Mouse (Mus musculus): ENCODE data around the gene Borcs7. TPM values are rescaled to one million over a fixed set of nuclear protein-coding genes. Genes with fewer than 3 reads are reported as not detected.

Gene Borcs7
- polyA plus RNA-seq, 1 experiment from 2014 or later = 14.4 TPM

DNA sequence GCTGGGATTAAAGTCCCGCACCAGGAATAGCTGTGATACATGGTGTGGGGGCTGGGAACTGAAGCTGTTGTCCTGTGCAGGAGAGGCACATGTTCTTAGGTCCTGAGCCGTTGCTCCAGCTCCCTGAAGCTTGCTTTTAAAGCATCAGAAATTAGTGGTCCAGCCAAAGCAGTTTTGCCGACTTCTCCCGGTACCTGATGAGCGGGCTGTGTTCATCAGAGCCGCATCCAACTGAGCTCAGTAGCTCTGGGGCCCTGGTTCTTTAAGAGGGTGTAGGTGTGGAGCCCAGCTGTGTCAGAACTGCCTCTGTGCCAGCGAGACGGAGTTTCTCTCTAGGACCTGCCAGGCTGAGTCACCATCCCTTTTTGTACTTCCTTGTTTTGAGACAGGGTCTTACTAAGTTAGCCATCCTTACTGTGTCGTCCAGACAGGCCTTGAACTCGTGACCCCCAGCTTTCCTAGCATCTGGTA is 9.3 kb downstream of the Borcs7 start:
- Histone ChIP-seq H3K4me2 (replicated peaks) (no peak overlapping the region), H3K9ac (replicated peaks) (no peak overlapping the region), H3K9me3 (no peaks in the 10 kb centered on the region), H3K4me1 (no peaks in the 10 kb centered on the region), H3K27ac (replicated peaks) (no peak overlapping the region), H3K36me3 (no peaks in the 10 kb centered on the region), H3K4me3 (no peak overlapping the region), H3K27me3 (no peaks in the 10 kb centered on the region)
- ATAC-seq (replicated peaks) = no peak
- 84% methylated on average over 10 of the region's 10 CpGs for WGBS

DNA sequence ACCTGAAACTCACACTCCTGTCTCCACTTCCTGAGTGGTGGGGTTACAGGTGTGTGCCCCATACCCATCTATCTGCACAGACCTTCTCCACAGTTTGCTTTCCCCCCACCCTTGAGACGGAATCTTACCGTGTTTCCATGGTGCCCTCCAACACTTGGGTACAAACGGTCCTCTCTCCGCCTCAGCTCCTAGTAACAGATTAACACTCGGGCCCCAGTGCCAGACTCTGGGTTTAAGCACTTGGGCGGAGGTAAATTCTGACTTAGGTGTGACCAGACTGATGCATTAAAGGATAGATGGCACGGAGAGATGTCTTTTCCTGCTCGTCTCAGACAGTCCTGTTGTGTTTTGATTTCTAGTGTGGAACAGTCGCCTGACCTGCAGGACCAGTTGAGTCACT is 11.4 kb downstream of the Borcs7 start:
- Histone ChIP-seq H3K4me1 (no peaks in the 10 kb centered on the region), H3K9ac (replicated peaks) (no peak overlapping the region), H3K4me2 (replicated peaks) (no peak overlapping the region), H3K36me3 (no peaks in the 10 kb centered on the region), H3K9me3 (no peaks in the 10 kb centered on the region), H3K27me3 (no peaks in the 10 kb centered on the region), H3K27ac (replicated peaks) (no peak overlapping the region), H3K4me3 (no peak overlapping the region)
- WGBS = 92% methylated on average over 9 of the region's 9 CpGs
- ATAC-seq (replicated peaks) = no peak

DNA sequence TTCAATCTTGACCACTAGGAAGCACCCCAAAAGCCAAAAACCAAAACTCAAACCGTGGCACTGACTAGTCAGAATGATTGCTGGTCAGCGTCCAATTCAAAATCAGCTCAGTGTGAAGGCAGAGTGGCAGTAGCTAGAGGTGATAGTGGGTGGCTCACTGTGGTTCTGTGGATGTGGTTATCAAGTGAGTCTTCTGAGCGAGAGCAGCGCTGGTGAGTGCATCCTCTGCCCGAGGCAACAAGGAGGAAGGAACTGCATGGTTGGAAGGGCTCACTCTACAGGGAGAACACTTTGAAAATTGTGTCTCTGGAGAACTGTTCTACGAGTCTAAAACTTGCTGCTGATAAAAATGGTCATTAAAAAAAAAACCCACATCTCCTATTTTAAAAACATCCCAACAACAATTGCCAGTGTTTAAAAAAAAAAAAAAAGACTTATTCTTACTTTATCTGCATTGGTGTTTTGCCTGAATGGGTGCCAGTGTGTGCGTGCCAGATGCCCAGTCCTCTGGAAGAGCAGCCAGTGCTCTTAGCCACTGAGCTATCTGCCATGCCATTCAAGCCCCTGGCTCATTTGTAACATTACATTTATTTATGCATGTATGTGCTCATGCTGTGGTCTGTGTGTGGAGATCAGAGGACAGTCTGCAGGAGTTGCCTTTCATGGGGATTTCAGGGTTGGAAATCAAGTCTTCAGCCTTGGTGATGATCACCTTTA is 16.2 kb downstream of the Borcs7 start:
- H3K36me3 ChIP-seq = no peaks in the 10 kb centered on the region
- peaks cover 10% of the 10 kb centered on the region for H3K4me1 ChIP-seq
- no peak overlapping the region for H3K27ac ChIP-seq (replicated peaks)
- no peak overlapping the region for H3K4me2 ChIP-seq (replicated peaks)
- ATAC-seq (replicated peaks) = no peak
- H3K9ac ChIP-seq (replicated peaks) = no peak overlapping the region
- WGBS = 70% methylated on average over 7 of the region's 7 CpGs
- no peaks in the 10 kb centered on the region for H3K9me3 ChIP-seq
- no peaks in the 10 kb centered on the region for H3K27me3 ChIP-seq
- no peak overlapping the region for H3K4me3 ChIP-seq

DNA sequence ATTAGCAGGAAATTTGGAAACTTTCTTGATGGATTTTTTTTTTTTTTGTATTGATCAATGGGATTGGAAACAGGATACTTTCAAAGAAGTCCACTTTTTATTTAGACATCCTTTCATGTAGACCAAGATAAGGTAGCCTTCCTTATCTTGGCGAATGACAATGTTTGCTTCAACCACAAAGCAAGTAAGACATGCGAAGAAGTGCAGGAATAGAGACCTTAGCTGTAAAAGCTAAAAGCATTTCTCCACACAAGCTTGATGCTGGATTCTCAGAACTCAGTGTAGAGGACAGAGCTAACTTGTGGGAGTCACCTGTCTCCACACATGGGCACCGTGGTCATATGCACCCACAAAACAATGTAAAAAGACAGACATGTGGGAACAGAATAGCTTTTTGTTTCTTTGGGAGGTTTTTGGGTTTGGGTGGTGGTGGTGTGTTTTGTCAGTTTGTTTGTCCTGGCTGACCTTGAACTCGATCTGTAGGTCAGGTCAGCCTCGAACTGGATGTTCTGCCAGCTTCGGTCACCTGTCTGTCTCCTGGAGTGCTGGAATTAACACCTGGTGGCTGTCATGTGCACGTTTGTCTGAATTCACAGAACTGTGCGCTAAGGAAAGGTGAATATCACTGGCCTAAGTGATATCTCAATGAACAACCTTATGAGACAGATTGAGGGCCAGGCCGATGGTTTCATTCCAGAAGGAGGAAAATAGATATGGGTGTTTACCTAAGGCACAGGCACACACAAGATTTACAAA is 17.0 kb downstream of the Borcs7 start:
- WGBS = 80% methylated on average over 9 of the region's 9 CpGs
- Histone ChIP-seq H3K36me3 (no peaks in the 10 kb centered on the region), H3K4me1 (peaks cover 10% of the 10 kb centered on the region), H3K27me3 (no peaks in the 10 kb centered on the region), H3K9me3 (no peaks in the 10 kb centered on the region), H3K4me3 (peak overlapping the region; percentile 40; the same call in 1 of the 2 replicates), H3K9ac (replicated peaks) (no peak overlapping the region), H3K27ac (replicated peaks) (no peak overlapping the region), H3K4me2 (replicated peaks) (no peak overlapping the region)
- ATAC-seq (replicated peaks) = no peak

DNA sequence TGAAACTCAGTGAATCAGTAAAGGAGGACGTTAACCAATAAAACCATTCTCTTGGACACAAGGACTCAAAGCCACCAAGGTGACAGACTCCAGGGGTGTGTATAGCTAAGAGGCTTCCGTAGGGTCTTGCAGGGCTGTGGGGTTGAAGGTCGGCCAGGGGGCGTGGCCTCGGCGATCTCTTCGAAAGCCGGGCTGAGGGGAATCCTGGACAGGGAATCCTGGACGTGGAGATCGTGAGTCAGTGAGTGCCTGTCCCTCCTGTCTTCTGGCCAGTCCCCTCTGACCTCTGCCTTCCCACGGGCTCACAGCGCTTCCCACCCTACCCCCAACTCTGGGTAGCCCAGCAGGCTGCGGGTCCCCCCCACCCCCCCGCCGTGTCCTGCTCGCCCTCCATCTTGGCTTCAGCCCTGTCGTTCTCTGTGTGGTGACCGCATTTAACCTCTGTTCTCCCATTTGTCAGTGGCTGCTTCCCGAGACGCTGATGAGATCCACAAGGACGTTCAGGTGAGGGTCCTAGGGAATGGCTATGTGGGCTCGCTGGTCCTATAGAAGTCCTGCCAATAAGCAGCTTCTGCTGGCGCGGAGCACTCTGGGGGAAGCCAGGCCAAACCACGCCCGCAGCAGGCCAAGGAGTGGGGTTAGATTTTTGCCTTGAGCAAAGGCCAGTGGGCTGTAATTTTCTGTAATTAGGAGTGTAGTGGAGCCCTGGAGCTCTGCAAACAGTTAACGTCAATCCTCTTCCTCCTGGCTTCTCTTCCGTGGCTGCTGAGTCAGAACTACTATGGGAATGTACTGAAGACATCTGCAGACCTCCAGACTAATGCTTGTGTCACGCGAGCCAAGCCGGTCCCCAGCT is 17.8 kb downstream of the Borcs7 start, which contains the start of gene As3mt:
Gene As3mt (plus strand): TSS at position 163 of the 856 bp plus-strand sequence.
- peak within 1 kb of the TSS; percentile 51 for H3K4me2 ChIP-seq (replicated peaks)
- peaks cover 10% of the 10 kb centered on the region for H3K4me1 ChIP-seq
- peak within 1 kb of the TSS; percentile 40 for H3K4me3 ChIP-seq
- no peak for ATAC-seq (replicated peaks)
- no peaks in the 10 kb centered on the region for H3K9me3 ChIP-seq
- no peak within 1 kb of the TSS for H3K27ac ChIP-seq (replicated peaks)
- no peaks in the 10 kb centered on the region for H3K27me3 ChIP-seq
- WGBS = 13% methylated on average over 31 of the region's 31 CpGs
- H3K36me3 ChIP-seq = no peaks in the 10 kb centered on the region
- peak within 1 kb of the TSS; percentile 29; the same call in 1 of the 2 replicates for H3K9ac ChIP-seq (replicated peaks)

DNA sequence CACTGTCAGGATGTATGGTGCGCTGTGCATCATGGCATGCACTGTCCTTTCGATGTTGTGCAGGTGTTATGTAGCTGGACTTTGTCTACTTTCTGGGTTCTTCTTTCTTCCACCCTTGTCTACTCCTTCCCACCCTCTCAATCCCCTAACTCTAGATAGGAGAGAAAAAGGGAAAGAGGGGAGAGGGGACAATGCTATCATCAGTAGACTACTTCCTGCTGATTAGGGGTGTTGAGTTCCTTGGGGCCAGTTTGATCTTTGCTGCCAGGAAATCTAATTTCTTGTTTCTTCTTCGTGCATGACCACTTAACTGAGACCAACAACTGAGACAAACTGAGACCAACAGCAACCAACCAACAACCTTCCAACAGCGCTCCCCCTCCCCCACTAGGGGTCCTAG is 20.9 kb downstream of the Borcs7 start:
- Histone ChIP-seq H3K27ac (replicated peaks) (no peak overlapping the region), H3K36me3 (no peaks in the 10 kb centered on the region), H3K4me1 (peaks cover 10% of the 10 kb centered on the region), H3K9me3 (no peaks in the 10 kb centered on the region), H3K9ac (replicated peaks) (no peak overlapping the region), H3K27me3 (no peaks in the 10 kb centered on the region), H3K4me3 (no peak overlapping the region), H3K4me2 (replicated peaks) (no peak overlapping the region)
- 95% methylated on average over 4 of the region's 4 CpGs for WGBS
- no peak for ATAC-seq (replicated peaks)

DNA sequence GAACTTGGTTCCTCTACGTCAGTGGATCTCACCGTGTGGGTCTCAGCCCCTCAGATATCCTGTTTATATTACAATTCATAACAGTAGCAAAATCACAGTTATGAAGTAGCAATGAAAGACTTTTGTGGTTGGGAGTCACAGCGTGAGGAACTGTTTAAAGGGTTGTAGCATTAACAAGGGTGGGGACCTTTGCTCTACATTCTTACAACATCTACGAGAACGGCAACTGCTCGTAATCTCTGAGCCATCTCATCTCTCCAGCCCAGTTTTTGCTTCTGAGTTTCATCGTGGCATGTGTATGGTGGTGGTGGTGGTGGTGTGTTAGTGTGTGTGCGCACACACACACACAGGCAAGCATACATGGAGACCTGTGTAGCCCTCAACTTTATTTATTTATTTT is 24.5 kb downstream of the Borcs7 start:
- Histone ChIP-seq H3K27me3 (no peaks in the 10 kb centered on the region), H3K36me3 (no peaks in the 10 kb centered on the region), H3K9ac (replicated peaks) (no peak overlapping the region), H3K4me2 (replicated peaks) (no peak overlapping the region), H3K4me1 (no peaks in the 10 kb centered on the region), H3K9me3 (no peaks in the 10 kb centered on the region), H3K4me3 (no peak overlapping the region), H3K27ac (replicated peaks) (no peak overlapping the region)
- no peak for ATAC-seq (replicated peaks)
- 91% methylated on average over 8 of the region's 8 CpGs for WGBS

DNA sequence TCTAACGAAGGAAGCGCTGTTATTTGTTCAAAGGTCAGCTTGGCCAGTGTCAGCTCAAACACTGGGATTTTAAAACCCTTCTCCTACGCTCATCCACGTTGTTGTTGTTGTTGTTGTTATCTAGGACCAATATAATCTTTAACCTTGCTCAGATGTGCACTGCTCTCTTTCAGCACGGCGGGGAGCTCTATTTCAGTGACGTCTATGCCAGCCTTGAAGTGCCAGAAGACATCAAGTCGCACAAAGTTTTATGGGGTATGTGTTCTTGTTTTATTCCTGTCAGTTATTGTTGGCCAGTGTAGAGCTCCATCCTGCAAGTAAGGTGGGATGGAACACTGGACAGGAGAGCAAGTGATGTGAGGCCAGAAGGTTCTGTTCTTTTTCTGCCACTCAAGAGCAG is 25.3 kb downstream of the Borcs7 start:
- H3K4me3 ChIP-seq = no peak overlapping the region
- H3K9me3 ChIP-seq = no peaks in the 10 kb centered on the region
- whole genome bisulfite sequencing = 85% methylated on average over 8 of the region's 8 CpGs
- no peak overlapping the region for H3K27ac ChIP-seq (replicated peaks)
- no peaks in the 10 kb centered on the region for H3K36me3 ChIP-seq
- ATAC-seq (replicated peaks) = no peak
- H3K4me1 ChIP-seq = no peaks in the 10 kb centered on the region
- no peak overlapping the region for H3K4me2 ChIP-seq (replicated peaks)
- H3K9ac ChIP-seq (replicated peaks) = no peak overlapping the region
- H3K27me3 ChIP-seq = no peaks in the 10 kb centered on the region

DNA sequence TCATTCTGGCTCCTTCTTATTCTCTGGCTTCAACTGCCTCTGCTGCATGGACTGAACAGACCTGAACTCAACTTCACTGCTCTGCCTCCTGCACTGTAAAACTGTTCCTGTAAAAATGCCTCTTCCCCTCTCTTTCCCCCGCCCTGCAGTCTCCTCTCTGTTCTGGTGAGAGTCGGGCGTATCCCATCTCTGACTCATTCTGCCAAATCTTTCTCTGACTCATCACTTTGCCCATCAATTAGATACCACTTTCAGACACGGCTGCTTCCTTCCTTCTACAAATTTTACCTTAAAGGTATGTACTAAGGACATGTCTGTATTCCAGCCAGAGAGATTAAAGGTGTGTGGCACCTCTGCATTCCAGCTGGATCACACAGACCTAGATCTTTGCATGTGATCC is 28.4 kb downstream of the Borcs7 start:
- Histone ChIP-seq H3K9me3 (no peaks in the 10 kb centered on the region), H3K4me2 (replicated peaks) (no peak overlapping the region), H3K4me1 (no peaks in the 10 kb centered on the region), H3K27me3 (no peaks in the 10 kb centered on the region), H3K27ac (replicated peaks) (no peak overlapping the region), H3K4me3 (no peak overlapping the region), H3K9ac (replicated peaks) (no peak overlapping the region), H3K36me3 (0 out of 2 replicates have a peak, but pooled peaks cover 3% of the 10 kb centered on the region)
- ATAC-seq (replicated peaks) = no peak
- WGBS = 80% methylated on average over 4 of the region's 4 CpGs

DNA sequence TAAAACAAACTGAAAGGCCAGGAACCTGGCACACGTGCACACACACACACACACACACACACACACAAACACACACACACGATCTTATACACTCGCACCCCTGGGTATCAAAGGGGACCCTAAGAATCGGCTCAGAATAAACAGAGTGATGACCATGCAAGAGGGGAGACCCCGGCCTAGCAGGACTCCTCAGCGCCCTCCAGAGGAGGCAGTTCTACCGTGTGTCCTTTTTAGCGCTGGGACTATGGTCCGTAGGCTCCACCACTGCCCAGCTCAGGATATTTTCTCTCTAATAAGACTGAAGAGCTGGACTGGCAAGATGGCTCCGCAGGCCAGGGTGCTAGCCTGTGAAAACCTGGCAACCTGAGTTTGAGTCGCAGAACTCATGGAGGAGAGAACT is 34.7 kb downstream of the Borcs7 start:
- H3K27ac ChIP-seq (replicated peaks) = no peak overlapping the region
- H3K4me2 ChIP-seq (replicated peaks) = no peak overlapping the region
- no peaks in the 10 kb centered on the region for H3K9me3 ChIP-seq
- H3K9ac ChIP-seq (replicated peaks) = no peak overlapping the region
- H3K27me3 ChIP-seq = no peaks in the 10 kb centered on the region
- 0 out of 2 replicates have a peak, but pooled peaks cover 3% of the 10 kb centered on the region for H3K36me3 ChIP-seq
- H3K4me3 ChIP-seq = no peak overlapping the region
- WGBS = 71% methylated on average over 11 of the region's 11 CpGs
- ATAC-seq (replicated peaks) = no peak
- H3K4me1 ChIP-seq = 0 out of 2 replicates have a peak, but pooled peaks cover 8% of the 10 kb centered on the region

DNA sequence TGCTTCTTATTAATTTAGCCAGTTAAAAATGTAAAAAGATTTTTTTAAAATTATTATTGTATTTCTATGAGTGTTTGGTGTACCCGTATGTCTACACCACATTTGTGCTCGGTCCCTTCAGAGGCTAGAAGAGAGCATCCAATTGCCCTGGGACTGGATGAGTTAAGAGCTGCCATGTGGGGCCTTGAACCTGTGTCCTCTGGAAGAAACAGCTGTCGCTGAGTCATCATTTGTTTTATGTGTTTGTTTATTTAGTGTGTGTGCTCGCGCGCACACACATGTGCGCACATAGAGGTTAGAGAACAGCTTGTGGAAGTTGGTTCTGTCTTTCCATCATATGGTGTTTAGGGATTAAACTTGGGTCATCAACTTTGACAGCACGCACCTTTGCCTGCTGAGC is 36.4 kb downstream of the Borcs7 start:
- WGBS = 97% methylated on average over 8 of the region's 8 CpGs
- H3K27ac ChIP-seq (replicated peaks) = no peak overlapping the region
- no peak for ATAC-seq (replicated peaks)
- no peak overlapping the region for H3K9ac ChIP-seq (replicated peaks)
- H3K4me2 ChIP-seq (replicated peaks) = no peak overlapping the region
- H3K4me3 ChIP-seq = no peak overlapping the region
- H3K4me1 ChIP-seq = 0 out of 2 replicates have a peak, but pooled peaks cover 8% of the 10 kb centered on the region
- no peaks in the 10 kb centered on the region for H3K27me3 ChIP-seq
- H3K36me3 ChIP-seq = 0 out of 2 replicates have a peak, but pooled peaks cover 3% of the 10 kb centered on the region
- no peaks in the 10 kb centered on the region for H3K9me3 ChIP-seq
